Mouse (Mus musculus): Measurements from ENCODE around the gene Smagp. TPM values are rescaled to one million over a fixed set of nuclear protein-coding genes. Genes with fewer than 3 reads are reported as not detected.

The Smagp gene
- polyA plus RNA-seq, 1 experiment from 2014 or later, result 11.4 TPM

GRCm38 (mm10) chr15:100664813-100665274 lies 28.1 kb upstream of the Smagp start:
- no peak overlapping the region for H3K9ac ChIP-seq
- H3K27ac ChIP-seq, result no peak overlapping the region
- H3K27me3 ChIP-seq (replicated peaks), result no peaks in the 10 kb centered on the region
- no peak for ATAC-seq
- 32% methylated on average over 9 of the region's 9 CpGs for WGBS (ENCODE audit: insufficient replicate concordance)
- no peaks in the 10 kb centered on the region for H3K36me3 ChIP-seq
- H3K9me3 ChIP-seq (replicated peaks), result no peaks in the 10 kb centered on the region
- peak overlapping the region; percentile 74; the same call in 1 of the 2 replicates for H3K4me2 ChIP-seq
- H3K4me3 ChIP-seq, result no peak overlapping the region
- H3K4me1 ChIP-seq, result peaks cover 74% of the 10 kb centered on the region

- H3K9me3 ChIP-seq (replicated peaks), result no peaks in the 10 kb centered on the region
- 73% methylated on average over 5 of the region's 5 CpGs for WGBS (ENCODE audit: insufficient replicate concordance)
- no peaks in the 10 kb centered on the region for H3K27me3 ChIP-seq (replicated peaks)
- H3K36me3 ChIP-seq, result peaks cover 19% of the 10 kb centered on the region
- H3K9ac ChIP-seq, result no peak overlapping the region
- no peak for ATAC-seq
- no peak overlapping the region for H3K4me2 ChIP-seq
- no peak overlapping the region for H3K4me3 ChIP-seq
- peaks cover 42% of the 10 kb centered on the region for H3K4me1 ChIP-seq
- H3K27ac ChIP-seq, result no peak overlapping the region
Observed at GRCm38 (mm10) chr15:100660805-100661204, 24.1 kb upstream of the Smagp start.

GRCm38 (mm10) chr15:100660306-100660705 lies 23.6 kb upstream of the Smagp start:
- Histone ChIP-seq H3K4me3 (no peak overlapping the region), H3K27ac (no peak overlapping the region), H3K27me3 (replicated peaks) (no peaks in the 10 kb centered on the region), H3K4me2 (no peak overlapping the region), H3K9ac (no peak overlapping the region), H3K36me3 (peaks cover 20% of the 10 kb centered on the region), H3K9me3 (replicated peaks) (no peaks in the 10 kb centered on the region), H3K4me1 (peaks cover 37% of the 10 kb centered on the region)
- 64% methylated on average over 9 of the region's 9 CpGs for WGBS (ENCODE audit: insufficient replicate concordance)
- ATAC-seq, result no peak

GRCm38 (mm10) chr15:100655201-100655600 lies 18.5 kb upstream of the Smagp start:
- H3K4me3 ChIP-seq, result no peak overlapping the region
- no peak overlapping the region for H3K4me2 ChIP-seq
- no peak for ATAC-seq
- H3K4me1 ChIP-seq, result peaks cover 16% of the 10 kb centered on the region
- no peak overlapping the region for H3K9ac ChIP-seq
- H3K27ac ChIP-seq, result no peak overlapping the region
- H3K27me3 ChIP-seq (replicated peaks), result no peaks in the 10 kb centered on the region
- peaks cover 22% of the 10 kb centered on the region for H3K36me3 ChIP-seq
- H3K9me3 ChIP-seq (replicated peaks), result no peaks in the 10 kb centered on the region
- 70% methylated on average over 5 of the region's 5 CpGs for WGBS (ENCODE audit: insufficient replicate concordance)

GRCm38 (mm10) chr15:100654271-100654670 lies 17.5 kb upstream of the Smagp start:
- no peak overlapping the region for H3K4me2 ChIP-seq
- no peak overlapping the region for H3K27ac ChIP-seq
- ATAC-seq, result no peak
- peaks cover 18% of the 10 kb centered on the region for H3K4me1 ChIP-seq
- no peaks in the 10 kb centered on the region for H3K9me3 ChIP-seq (replicated peaks)
- 47% methylated on average over 1 of the region's 1 CpGs for WGBS (ENCODE audit: insufficient replicate concordance)
- H3K36me3 ChIP-seq, result peaks cover 25% of the 10 kb centered on the region
- H3K27me3 ChIP-seq (replicated peaks), result no peaks in the 10 kb centered on the region
- H3K4me3 ChIP-seq, result no peak overlapping the region
- H3K9ac ChIP-seq, result no peak overlapping the region

GRCm38 (mm10) chr15:100651610-100652009 lies 14.9 kb upstream of the Smagp start:
- no peaks in the 10 kb centered on the region for H3K9me3 ChIP-seq (replicated peaks)
- no peak overlapping the region for H3K9ac ChIP-seq
- H3K27ac ChIP-seq, result no peak overlapping the region
- H3K36me3 ChIP-seq, result peaks cover 23% of the 10 kb centered on the region
- peak; percentile 57; the same call in 1 of the 2 replicates for ATAC-seq
- no peaks in the 10 kb centered on the region for H3K27me3 ChIP-seq (replicated peaks)
- H3K4me1 ChIP-seq, result peaks cover 14% of the 10 kb centered on the region
- 51% methylated on average over 9 of the region's 9 CpGs for WGBS (ENCODE audit: insufficient replicate concordance)
- no peak overlapping the region for H3K4me2 ChIP-seq
- no peak overlapping the region for H3K4me3 ChIP-seq

GRCm38 (mm10) chr15:100650111-100650510 lies 13.4 kb upstream of the Smagp start:
- 79% methylated on average over 10 of the region's 10 CpGs for WGBS (ENCODE audit: insufficient replicate concordance)
- Histone ChIP-seq H3K27me3 (replicated peaks) (no peaks in the 10 kb centered on the region), H3K9ac (no peak overlapping the region), H3K4me2 (no peak overlapping the region), H3K27ac (no peak overlapping the region), H3K4me3 (no peak overlapping the region), H3K4me1 (peaks cover 14% of the 10 kb centered on the region), H3K36me3 (peaks cover 20% of the 10 kb centered on the region), H3K9me3 (replicated peaks) (no peaks in the 10 kb centered on the region)
- no peak for ATAC-seq

- Histone ChIP-seq H3K4me3 (no peak overlapping the region), H3K9ac (no peak overlapping the region), H3K4me2 (no peak overlapping the region), H3K27me3 (replicated peaks) (no peaks in the 10 kb centered on the region), H3K36me3 (peaks cover 32% of the 10 kb centered on the region), H3K9me3 (replicated peaks) (no peaks in the 10 kb centered on the region), H3K4me1 (0 out of 2 replicates have a peak, but pooled peaks cover 5% of the 10 kb centered on the region), H3K27ac (no peak overlapping the region)
- no peak for ATAC-seq
- WGBS (ENCODE audit: insufficient replicate concordance), result 75% methylated on average over 6 of the region's 6 CpGs
Observed at GRCm38 (mm10) chr15:100646161-100646560, 9.4 kb upstream of the Smagp start.

- no peak for ATAC-seq
- Histone ChIP-seq H3K27me3 (replicated peaks) (peaks cover 19% of the 10 kb centered on the region), H3K9ac (no peak overlapping the region), H3K27ac (no peak overlapping the region), H3K4me1 (no peaks in the 10 kb centered on the region), H3K9me3 (replicated peaks) (no peaks in the 10 kb centered on the region), H3K4me3 (no peak overlapping the region), H3K4me2 (no peak overlapping the region), H3K36me3 (peaks cover 23% of the 10 kb centered on the region)
- 89% methylated on average over 7 of the region's 7 CpGs for WGBS (ENCODE audit: insufficient replicate concordance)
Observed at GRCm38 (mm10) chr15:100642451-100642850, 5.7 kb upstream of the Smagp start.

- Histone ChIP-seq H3K27ac (no peak overlapping the region), H3K4me3 (no peak overlapping the region)
- WGBS (ENCODE audit: insufficient replicate concordance), result 77% methylated on average over 11 of the region's 16 CpGs
Observed at GRCm38 (mm10) chr15:100641226-100641810, 4.6 kb upstream of the Smagp start.

GRCm38 (mm10) chr15:100639972-100640750 lies 3.4 kb upstream of the Smagp start:
- no peaks in the 10 kb centered on the region for H3K9me3 ChIP-seq (replicated peaks)
- peaks cover 15% of the 10 kb centered on the region for H3K36me3 ChIP-seq
- peaks cover 17% of the 10 kb centered on the region for H3K4me1 ChIP-seq
- no peak overlapping the region for H3K9ac ChIP-seq
- H3K4me2 ChIP-seq, result no peak overlapping the region
- no peak overlapping the region for H3K4me3 ChIP-seq
- peaks cover 42% of the 10 kb centered on the region for H3K27me3 ChIP-seq (replicated peaks)
- H3K27ac ChIP-seq, result no peak overlapping the region
- ATAC-seq, result no peak
- WGBS (ENCODE audit: insufficient replicate concordance), result 66% methylated on average over 16 of the region's 16 CpGs

More at GRCm38 (mm10) chr15:100641226-100641810, 4.6 kb upstream of the Smagp start:
- no peak for ATAC-seq
- Histone ChIP-seq H3K36me3 (peaks cover 18% of the 10 kb centered on the region), H3K4me2 (no peak overlapping the region), H3K27me3 (replicated peaks) (peaks cover 30% of the 10 kb centered on the region), H3K9me3 (replicated peaks) (no peaks in the 10 kb centered on the region), H3K9ac (no peak overlapping the region), H3K4me1 (peaks cover 7% of the 10 kb centered on the region)

- peak overlapping the region; percentile 80 for H3K4me2 ChIP-seq
- peaks cover 5% of the 10 kb centered on the region; the same call in 1 of the 2 replicates for H3K36me3 ChIP-seq
- H3K27me3 ChIP-seq (replicated peaks), result peaks cover 65% of the 10 kb centered on the region
- no peaks in the 10 kb centered on the region for H3K9me3 ChIP-seq (replicated peaks)
- H3K27ac ChIP-seq, result no peak overlapping the region
- 11% methylated on average over 6 of the region's 6 CpGs for WGBS (ENCODE audit: insufficient replicate concordance)
- no peak overlapping the region; the same call in 1 of the 2 replicates for H3K4me3 ChIP-seq
- H3K4me1 ChIP-seq, result peaks cover 27% of the 10 kb centered on the region
- no peak overlapping the region for H3K9ac ChIP-seq
- ATAC-seq, result 0 out of 2 replicates have a peak, but pooled peaks have one; percentile 19
Observed at GRCm38 (mm10) chr15:100637661-100638060, 921 bp upstream of the Smagp start.

All from liver, embryonic 12.5 days (tissue).